Mouse (Mus musculus): ENCODE results near the gene Prmt3. TPM values are rescaled to one million over a fixed set of nuclear protein-coding genes. Genes with fewer than 3 reads are reported as not detected.

The Prmt3 gene
- total and polyA plus RNA-seq, 3 experiments = 62.5 to 73.9 (median 63.7) TPM

GRCm38 (mm10) chr7:49764011-49764716 lies 14.0 kb upstream of the Prmt3 start:
- peak overlapping the region; percentile 97 for H3K27ac ChIP-seq (ENCODE audit: control insufficient read depth, low read depth, low read length)
- peaks cover 24% of the 10 kb centered on the region for H3K79me2 ChIP-seq (ENCODE audit: control insufficient read depth, insufficient read depth, low read length, poor library complexity)
- no peak for TF ChIP-seq ZNF384 (IDR thresholded peaks at IDR 0.05; ENCODE audit: low read depth, low read length)
- no peak for TF ChIP-seq USF2 (IDR thresholded peaks at IDR 0.05; ENCODE audit: borderline replicate concordance in 1 of 2, insufficient read depth in 1 of 2, low read depth in 1 of 2, low read length in 2 of 2)
- no peak for TF ChIP-seq TBP (IDR thresholded peaks at IDR 0.05; ENCODE audit: low read depth, low read length)
- TF ChIP-seq MAZ (IDR thresholded peaks at IDR 0.05; ENCODE audit: low read depth, low read length) = no peak
- peak; percentile 91; the same call in 1 of the 2 replicates for TF ChIP-seq MAFK (IDR thresholded peaks at IDR 0.05; ENCODE audit: borderline replicate concordance, low read depth, low read length)
- no peak; the same call in 1 of the 2 replicates for TF ChIP-seq NELFE (IDR thresholded peaks at IDR 0.05; ENCODE audit: low read depth, low read length)
- 0 out of 2 replicates have a peak, but pooled peaks have one; percentile 2 for TF ChIP-seq GATA1 (IDR thresholded peaks at IDR 0.05; ENCODE audit: low read depth, low read length)
- TF ChIP-seq MXI1 (IDR thresholded peaks at IDR 0.05; ENCODE audit: low read depth, low read length) = no peak
- TF ChIP-seq MEF2A (IDR thresholded peaks at IDR 0.05; ENCODE audit: extremely low read depth, insufficient replicate concordance, low read depth, low read length, poor library complexity, severe bottlenecking) = no peak
- TF ChIP-seq HCFC1 (IDR thresholded peaks at IDR 0.05; ENCODE audit: low read depth, low read length) = no peak
- peak; percentile 61 for TF ChIP-seq MAX (IDR thresholded peaks at IDR 0.05; ENCODE audit: low read length)
- TF ChIP-seq MYC (IDR thresholded peaks at IDR 0.05; ENCODE audit: low read depth, low read length) = peak; percentile 35; the same call in 1 of the 2 replicates
- peak; percentile 6; the same call in 1 of the 2 replicates for TF ChIP-seq TCF12 (IDR thresholded peaks at IDR 0.05; ENCODE audit: low read depth, low read length)
- TF ChIP-seq JUND (IDR thresholded peaks at IDR 0.05; ENCODE audit: low read depth, low read length) = no peak
- no peak for TF ChIP-seq KAT2A (conservative IDR thresholded peaks at IDR 0.05; ENCODE audit: low read depth, low read length)
- peak in 1 of 2 experiments; percentile 41; a peak in 1 of 4 replicates for TF ChIP-seq POLR2A (IDR thresholded peaks at IDR 0.05; ENCODE audit: control insufficient read depth in 1 of 2, insufficient read depth in 1 of 2, low read depth in 1 of 2, low read length in 2 of 2, poor library complexity in 1 of 2)
- TF ChIP-seq MYB (IDR thresholded peaks at IDR 0.05; ENCODE audit: low read depth, low read length) = no peak
- peak; percentile 92 for TF ChIP-seq ETS1 (IDR thresholded peaks at IDR 0.05; ENCODE audit: low read depth, low read length)
- peak; percentile 69 for TF ChIP-seq SIN3A (IDR thresholded peaks at IDR 0.05; ENCODE audit: low read length)
- TF ChIP-seq USF1 (IDR thresholded peaks at IDR 0.05; ENCODE audit: low read depth, low read length) = no peak
- TF ChIP-seq SMC3 (IDR thresholded peaks at IDR 0.05; ENCODE audit: low read depth, low read length) = no peak
- no peak for TF ChIP-seq ZC3H11A (IDR thresholded peaks at IDR 0.05; ENCODE audit: low read depth, low read length)
- no peak for TF ChIP-seq RAD21 (IDR thresholded peaks at IDR 0.05; ENCODE audit: low read depth, low read length)
- no peak for TF ChIP-seq CHD1 (IDR thresholded peaks at IDR 0.05; ENCODE audit: low read depth, low read length)
- no peak for TF ChIP-seq RCOR1 (IDR thresholded peaks at IDR 0.05; ENCODE audit: low read depth, low read length)
- no peak; a peak in 3 of 4 replicates for TF ChIP-seq EP300 (IDR thresholded peaks at IDR 0.05; ENCODE audit: low read depth in 1 of 2, low read length in 2 of 2)
- TF ChIP-seq TAL1 (IDR thresholded peaks at IDR 0.05; ENCODE audit: low read length) = no peak
- TF ChIP-seq POLR2AphosphoS2 (IDR thresholded peaks at IDR 0.05; ENCODE audit: low read length) = 0 out of 2 replicates have a peak, but pooled peaks have one; percentile 29
- TF ChIP-seq ZKSCAN1 (IDR thresholded peaks at IDR 0.05; ENCODE audit: low read depth, low read length) = no peak
- no peak for TF ChIP-seq UBTF (IDR thresholded peaks at IDR 0.05; ENCODE audit: borderline replicate concordance, insufficient read depth, low read depth, low read length)
- no peak for TF ChIP-seq ZMIZ1 (IDR thresholded peaks at IDR 0.05; ENCODE audit: low read depth, low read length)
- TF ChIP-seq NRF1 (IDR thresholded peaks at IDR 0.05; ENCODE audit: insufficient read depth, low read depth, low read length, poor library complexity, severe bottlenecking) = no peak
- TF ChIP-seq ELF1 (IDR thresholded peaks at IDR 0.05; ENCODE audit: low read depth, low read length) = no peak
- peak; percentile 94 for TF ChIP-seq GABPA (IDR thresholded peaks at IDR 0.05; ENCODE audit: low read depth, low read length)
- no peak for TF ChIP-seq POLR2AphosphoS5 (IDR thresholded peaks at IDR 0.05; ENCODE audit: borderline replicate concordance, low read depth, low read length)
- peak; percentile 90 for DNase-seq (ENCODE audit: low read depth, low spot score)
- H3K4me1 ChIP-seq (ENCODE audit: control insufficient read depth in 1 of 2, insufficient read depth in 2 of 2, low read length in 2 of 2) = peaks cover 36 to 50% of the 10 kb centered on the region in 2 experiments
- no peaks in the 10 kb centered on the region for H3K9me3 ChIP-seq (replicated peaks; ENCODE audit: insufficient read depth, low read length)
- peak overlapping the region; percentile 22 to 33; a peak in 2 of 4 replicates for H3K4me3 ChIP-seq (ENCODE audit: control insufficient read depth in 1 of 2, insufficient read depth in 1 of 2, low read depth in 2 of 2, low read length in 2 of 2)
- H3K36me3 ChIP-seq (ENCODE audit: control insufficient read depth in 1 of 2, insufficient read depth in 2 of 2, low read length in 2 of 2) = peaks cover 41 to 48% of the 10 kb centered on the region in 2 experiments
- H3K27me3 ChIP-seq (ENCODE audit: control insufficient read depth in 1 of 2, insufficient read depth in 2 of 2, low read length in 2 of 2) = no peaks in the 10 kb centered on the region
- H3K9ac ChIP-seq (ENCODE audit: control insufficient read depth, low read depth, low read length, poor library complexity, severe bottlenecking) = peak overlapping the region; percentile 78
